Mouse (Mus musculus): ENCODE measurements at regions not wholly inside any gene's neighbourhood (a gene's known extent, or its start where the extent isn't known, plus 50 kb on each side); places are given as distances from the start of the nearest gene placed in this dataset.

DNA sequence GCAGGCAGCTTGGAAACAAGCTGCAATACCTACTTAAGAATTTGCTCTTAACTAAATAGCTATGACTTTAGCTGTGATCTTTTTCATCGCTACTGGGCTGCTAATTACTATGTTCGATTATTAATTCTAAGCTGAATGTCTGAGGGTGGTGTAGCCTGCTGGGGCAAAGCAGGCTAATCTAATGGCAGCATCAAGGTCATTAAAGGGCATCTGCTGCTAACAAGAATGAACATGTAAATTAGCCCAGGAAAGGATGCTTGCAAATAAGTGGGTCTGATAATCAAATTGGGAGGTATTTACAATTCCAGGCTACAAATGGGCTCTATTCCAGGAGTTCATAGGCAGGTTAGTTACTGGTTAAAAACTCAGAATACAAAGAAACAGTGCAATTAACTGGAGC, 327.5 kb upstream of the Gcfc2 start:
- no peaks in the 10 kb centered on the region for H3K36me3 ChIP-seq
- no peaks in the 10 kb centered on the region for H3K27me3 ChIP-seq
- no peaks in the 10 kb centered on the region for H3K4me1 ChIP-seq
- 90% methylated on average over 2 of the region's 2 CpGs for WGBS
- no peak for ATAC-seq (ENCODE audit: borderline replicate concordance, extremely low read depth, low FRiP score, low TSS enrichment)
- no peaks in the 10 kb centered on the region for H3K9me3 ChIP-seq
- no peak overlapping the region for H3K9ac ChIP-seq
- H3K4me3 ChIP-seq = no peak overlapping the region
- no peak overlapping the region for H3K27ac ChIP-seq
- no peak overlapping the region for H3K4me2 ChIP-seq

DNA sequence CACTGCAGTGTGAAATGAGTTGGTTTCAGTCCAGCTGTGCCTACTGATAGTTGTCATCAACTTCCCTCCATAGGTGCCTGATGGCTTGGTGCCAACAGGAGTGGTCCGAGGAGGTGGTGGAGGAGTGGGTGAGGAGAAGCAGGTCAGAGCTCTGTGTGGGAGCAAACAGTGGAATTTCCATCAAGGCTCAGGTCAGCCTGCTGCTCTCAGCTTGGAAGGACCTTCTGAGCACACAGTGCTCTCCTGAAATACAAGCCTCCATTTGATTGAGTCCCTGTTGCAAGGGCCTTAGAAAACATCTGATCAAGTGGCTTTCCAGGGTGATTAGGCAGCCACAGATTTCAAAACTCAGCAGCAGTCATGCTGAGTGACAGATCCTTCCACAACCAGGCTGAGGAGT, 314.8 kb upstream of the Gcfc2 start:
- Histone ChIP-seq H3K36me3 (no peaks in the 10 kb centered on the region), H3K4me1 (0 out of 2 replicates have a peak, but pooled peaks cover 4% of the 10 kb centered on the region), H3K27me3 (no peaks in the 10 kb centered on the region), H3K9ac (no peak overlapping the region), H3K27ac (0 out of 2 replicates have a peak overlapping the region, but pooled peaks have one; percentile 8), H3K4me2 (no peak overlapping the region), H3K9me3 (no peaks in the 10 kb centered on the region), H3K4me3 (no peak overlapping the region)
- ATAC-seq (ENCODE audit: borderline replicate concordance, extremely low read depth, low FRiP score, low TSS enrichment) = no peak
- WGBS = 27% methylated on average over 1 of the region's 1 CpGs

DNA sequence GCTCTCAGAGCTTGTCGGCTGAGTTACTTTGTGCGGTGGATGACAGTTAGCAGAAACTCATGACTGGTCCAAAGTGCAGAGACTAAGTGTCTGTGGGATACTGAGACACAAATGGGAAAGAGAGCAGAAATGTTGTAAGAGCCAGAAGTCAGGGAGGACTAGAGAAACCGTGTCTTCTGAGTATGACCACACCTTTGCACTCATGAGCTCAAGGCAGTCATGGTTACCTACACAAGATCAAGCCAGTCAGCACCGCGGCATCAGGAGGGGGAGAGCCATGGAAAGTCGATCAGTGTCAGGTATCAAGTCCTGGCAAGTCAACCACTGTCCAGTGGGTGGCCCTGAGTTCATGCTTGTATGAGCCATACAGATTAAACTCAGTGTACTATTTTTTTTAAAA, 311.5 kb upstream of the Gcfc2 start:
- Histone ChIP-seq H3K9ac (no peak overlapping the region), H3K9me3 (no peaks in the 10 kb centered on the region), H3K4me3 (no peak overlapping the region), H3K36me3 (no peaks in the 10 kb centered on the region), H3K27me3 (no peaks in the 10 kb centered on the region), H3K4me1 (0 out of 2 replicates have a peak, but pooled peaks cover 4% of the 10 kb centered on the region), H3K4me2 (no peak overlapping the region), H3K27ac (peak overlapping the region; percentile 37; the same call in 1 of the 2 replicates)
- WGBS = 74% methylated on average over 6 of the region's 6 CpGs
- ATAC-seq (ENCODE audit: borderline replicate concordance, extremely low read depth, low FRiP score, low TSS enrichment) = no peak; the same call in 1 of the 2 replicates

GRCm38 (mm10) chr6:81618018-81618417, 305.5 kb upstream of the Gcfc2 start:
- WGBS = 69% methylated on average over 2 of the region's 2 CpGs
- no peaks in the 10 kb centered on the region for H3K9me3 ChIP-seq

GRCm38 (mm10) chr6:81621028-81621427, 302.4 kb upstream of the Gcfc2 start:
- Histone ChIP-seq H3K27me3 (no peaks in the 10 kb centered on the region), H3K4me2 (no peak overlapping the region), H3K36me3 (no peaks in the 10 kb centered on the region), H3K9ac (no peak overlapping the region), H3K4me3 (no peak overlapping the region), H3K4me1 (no peaks in the 10 kb centered on the region), H3K9me3 (no peaks in the 10 kb centered on the region), H3K27ac (no peak overlapping the region)
- no peak for ATAC-seq (ENCODE audit: borderline replicate concordance, extremely low read depth, low FRiP score, low TSS enrichment)
- WGBS = 89% methylated on average over 4 of the region's 4 CpGs

More at GRCm38 (mm10) chr6:81618018-81618417, 305.5 kb upstream of the Gcfc2 start:
- Histone ChIP-seq H3K4me1 (no peaks in the 10 kb centered on the region), H3K4me3 (no peak overlapping the region), H3K27ac (no peak overlapping the region), H3K4me2 (no peak overlapping the region), H3K27me3 (no peaks in the 10 kb centered on the region), H3K36me3 (no peaks in the 10 kb centered on the region), H3K9ac (no peak overlapping the region)
- ATAC-seq (ENCODE audit: borderline replicate concordance, extremely low read depth, low FRiP score, low TSS enrichment) = no peak

DNA sequence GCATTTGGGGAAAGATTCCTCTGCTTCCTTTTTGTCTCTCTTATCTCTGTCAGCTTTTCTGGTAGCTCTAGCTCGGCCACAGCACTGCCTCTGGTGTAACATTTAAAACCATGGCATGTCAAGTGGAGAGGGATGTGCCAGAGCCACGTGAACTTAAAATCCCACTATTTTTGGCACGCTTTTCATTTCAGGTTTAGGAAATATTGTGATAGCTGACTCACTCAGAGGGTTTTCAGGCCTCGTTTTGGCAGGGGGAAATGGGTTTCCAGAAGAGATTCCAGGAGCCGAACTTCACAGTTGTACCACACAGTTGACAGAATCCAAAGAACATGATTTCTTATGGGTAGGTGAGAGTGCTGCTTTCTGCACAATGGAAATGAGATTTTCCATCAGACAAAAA, 300.8 kb upstream of the Gcfc2 start:
- Histone ChIP-seq H3K4me3 (no peak overlapping the region), H3K27ac (no peak overlapping the region), H3K4me1 (no peaks in the 10 kb centered on the region), H3K9me3 (no peaks in the 10 kb centered on the region), H3K9ac (no peak overlapping the region), H3K4me2 (no peak overlapping the region), H3K36me3 (no peaks in the 10 kb centered on the region), H3K27me3 (no peaks in the 10 kb centered on the region)
- no peak for ATAC-seq (ENCODE audit: borderline replicate concordance, extremely low read depth, low FRiP score, low TSS enrichment)
- 64% methylated on average over 5 of the region's 5 CpGs for WGBS

DNA sequence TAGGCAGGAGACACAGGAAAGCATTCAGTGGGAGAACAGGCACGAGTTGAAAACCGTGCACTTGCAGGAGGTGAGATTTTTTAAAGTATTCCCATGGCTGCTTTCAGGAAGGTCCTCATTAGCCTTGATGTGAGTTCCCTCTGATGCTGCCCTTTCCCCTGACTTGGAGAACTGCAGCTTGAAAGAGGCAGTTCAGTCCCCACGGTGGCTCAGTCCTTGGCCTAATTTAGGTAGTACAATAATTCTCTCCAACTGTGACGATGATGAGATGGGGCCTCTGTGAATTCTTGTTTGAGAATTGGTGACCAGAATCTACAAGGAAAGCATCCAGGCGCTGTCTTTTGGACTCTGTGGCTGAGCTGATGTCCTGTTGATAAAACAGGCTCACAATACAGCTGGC, 298.5 kb upstream of the Gcfc2 start:
- Histone ChIP-seq H3K4me1 (no peaks in the 10 kb centered on the region), H3K27me3 (no peaks in the 10 kb centered on the region), H3K9ac (no peak overlapping the region), H3K4me3 (no peak overlapping the region), H3K9me3 (no peaks in the 10 kb centered on the region), H3K27ac (no peak overlapping the region), H3K4me2 (no peak overlapping the region), H3K36me3 (no peaks in the 10 kb centered on the region)
- no peak for ATAC-seq (ENCODE audit: borderline replicate concordance, extremely low read depth, low FRiP score, low TSS enrichment)
- 73% methylated on average over 5 of the region's 5 CpGs for WGBS

DNA sequence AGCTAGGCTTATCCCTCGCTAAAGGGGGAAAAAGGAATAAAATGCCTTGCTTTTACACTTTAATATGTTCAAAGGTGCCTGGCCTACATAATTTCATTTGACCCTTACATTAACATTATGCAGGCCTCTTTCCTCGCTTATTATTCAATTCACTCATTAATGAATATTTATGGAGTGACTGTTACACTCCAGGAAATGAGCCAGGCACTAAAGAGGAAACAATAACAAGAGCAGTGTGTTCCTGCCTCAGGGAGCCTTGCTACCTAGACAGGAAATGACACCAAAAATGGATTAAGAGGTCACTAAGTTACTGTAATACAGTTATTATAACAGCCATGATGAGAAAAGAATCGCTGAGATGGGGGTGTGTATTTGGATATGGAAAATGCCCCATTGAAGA, 289.9 kb upstream of the Gcfc2 start:
- WGBS = 42% methylated on average over 3 of the region's 3 CpGs
- Histone ChIP-seq H3K27ac (no peak overlapping the region), H3K27me3 (no peaks in the 10 kb centered on the region), H3K9ac (no peak overlapping the region), H3K4me1 (no peaks in the 10 kb centered on the region), H3K9me3 (no peaks in the 10 kb centered on the region), H3K36me3 (no peaks in the 10 kb centered on the region), H3K4me3 (no peak overlapping the region), H3K4me2 (no peak overlapping the region)
- no peak for ATAC-seq (ENCODE audit: borderline replicate concordance, extremely low read depth, low FRiP score, low TSS enrichment)

DNA sequence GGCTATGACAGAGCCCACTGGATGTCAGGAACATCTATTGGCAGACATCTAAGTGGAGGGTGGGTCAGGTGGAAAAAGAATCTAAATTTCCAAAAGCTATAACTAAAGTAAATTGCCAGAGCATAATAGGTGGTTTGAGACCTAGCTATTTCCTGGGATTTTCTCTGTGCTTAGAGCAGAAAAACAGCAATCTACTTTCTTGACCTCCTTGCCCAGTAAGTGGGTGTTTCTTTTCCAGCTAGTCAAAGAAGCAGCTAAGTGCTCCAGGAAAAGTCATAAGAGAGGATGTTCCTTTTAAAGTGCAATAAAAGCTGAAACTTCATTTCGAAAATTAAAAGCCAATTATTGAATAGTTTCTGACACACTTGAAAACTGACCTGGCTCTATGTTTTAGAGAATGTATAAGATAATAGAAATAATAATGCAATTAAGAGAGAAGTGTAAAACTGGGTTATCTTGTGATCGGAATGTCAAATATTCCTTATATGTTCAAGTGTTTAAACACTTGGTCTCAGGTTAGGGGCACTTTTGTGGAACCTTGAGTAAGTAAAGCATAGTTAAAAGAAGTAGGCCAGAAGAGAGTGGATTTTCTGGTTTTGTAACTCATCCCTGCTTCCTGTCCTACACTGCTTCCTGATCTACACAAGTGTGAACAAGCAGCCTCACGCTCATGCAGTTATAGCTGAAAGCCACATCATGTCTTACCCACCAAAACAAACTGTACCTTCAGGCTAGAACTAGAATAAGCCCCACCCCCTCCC, 275.7 kb upstream of the Gcfc2 start:
- Histone ChIP-seq H3K9me3 (no peaks in the 10 kb centered on the region), H3K4me3 (no peak overlapping the region), H3K4me2 (no peak overlapping the region), H3K27ac (peak overlapping the region; percentile 53), H3K9ac (no peak overlapping the region), H3K27me3 (no peaks in the 10 kb centered on the region), H3K4me1 (no peaks in the 10 kb centered on the region), H3K36me3 (no peaks in the 10 kb centered on the region)
- 47% methylated on average over 3 of the region's 3 CpGs for WGBS
- peak; percentile 74; the same call in 1 of the 2 replicates for ATAC-seq (ENCODE audit: borderline replicate concordance, extremely low read depth, low FRiP score, low TSS enrichment)

DNA sequence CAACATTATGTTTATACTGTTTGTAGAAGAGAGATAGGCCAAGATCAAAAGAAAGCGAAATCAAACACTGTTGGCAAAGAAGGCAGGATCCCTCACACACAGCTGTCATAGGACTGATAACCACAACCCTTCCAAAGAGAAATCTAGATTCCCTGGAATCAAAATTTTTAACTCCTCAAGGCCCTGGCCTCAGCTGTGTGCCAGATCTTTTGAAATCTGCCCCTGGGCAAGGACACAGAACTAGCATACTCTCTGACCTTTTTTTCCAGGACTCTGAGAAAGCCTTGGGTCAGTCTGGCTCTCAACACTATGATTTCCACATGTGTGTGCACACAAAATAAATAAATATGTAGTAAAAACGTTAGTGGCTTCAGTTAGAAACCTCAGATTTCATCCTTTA, 271.6 kb upstream of the Gcfc2 start:
- Histone ChIP-seq H3K36me3 (no peaks in the 10 kb centered on the region), H3K4me2 (no peak overlapping the region), H3K4me3 (no peak overlapping the region), H3K4me1 (no peaks in the 10 kb centered on the region), H3K9ac (no peak overlapping the region), H3K27ac (no peak overlapping the region), H3K9me3 (no peaks in the 10 kb centered on the region), H3K27me3 (no peaks in the 10 kb centered on the region)
- ATAC-seq (ENCODE audit: borderline replicate concordance, extremely low read depth, low FRiP score, low TSS enrichment) = no peak
- 49% methylated on average over 2 of the region's 2 CpGs for WGBS

- no peak overlapping the region for H3K9ac ChIP-seq
- WGBS = 79% methylated on average over 2 of the region's 2 CpGs
- H3K4me3 ChIP-seq = no peak overlapping the region
- no peaks in the 10 kb centered on the region for H3K9me3 ChIP-seq
- H3K4me1 ChIP-seq = no peaks in the 10 kb centered on the region
- no peaks in the 10 kb centered on the region for H3K27me3 ChIP-seq
- no peak overlapping the region for H3K4me2 ChIP-seq
- no peak overlapping the region for H3K27ac ChIP-seq
- no peaks in the 10 kb centered on the region for H3K36me3 ChIP-seq
- no peak for ATAC-seq (ENCODE audit: borderline replicate concordance, extremely low read depth, low FRiP score, low TSS enrichment)
Measured at GRCm38 (mm10) chr6:81655205-81655604, 268.3 kb upstream of the Gcfc2 start.

- H3K27ac ChIP-seq = no peak overlapping the region
- WGBS = 56% methylated on average over 17 of the region's 17 CpGs
Measured at GRCm38 (mm10) chr6:81660478-81661395, 262.7 kb upstream of the Gcfc2 start.

More at GRCm38 (mm10) chr6:81660478-81661395, 262.7 kb upstream of the Gcfc2 start:
- Histone ChIP-seq H3K4me1 (no peaks in the 10 kb centered on the region), H3K9ac (no peak overlapping the region), H3K9me3 (no peaks in the 10 kb centered on the region), H3K4me2 (no peak overlapping the region), H3K4me3 (no peak overlapping the region), H3K36me3 (no peaks in the 10 kb centered on the region), H3K27me3 (no peaks in the 10 kb centered on the region)
- ATAC-seq (ENCODE audit: borderline replicate concordance, extremely low read depth, low FRiP score, low TSS enrichment) = no peak
